Mouse (Mus musculus): Measurements from ENCODE around the gene Golt1b.

DNA sequence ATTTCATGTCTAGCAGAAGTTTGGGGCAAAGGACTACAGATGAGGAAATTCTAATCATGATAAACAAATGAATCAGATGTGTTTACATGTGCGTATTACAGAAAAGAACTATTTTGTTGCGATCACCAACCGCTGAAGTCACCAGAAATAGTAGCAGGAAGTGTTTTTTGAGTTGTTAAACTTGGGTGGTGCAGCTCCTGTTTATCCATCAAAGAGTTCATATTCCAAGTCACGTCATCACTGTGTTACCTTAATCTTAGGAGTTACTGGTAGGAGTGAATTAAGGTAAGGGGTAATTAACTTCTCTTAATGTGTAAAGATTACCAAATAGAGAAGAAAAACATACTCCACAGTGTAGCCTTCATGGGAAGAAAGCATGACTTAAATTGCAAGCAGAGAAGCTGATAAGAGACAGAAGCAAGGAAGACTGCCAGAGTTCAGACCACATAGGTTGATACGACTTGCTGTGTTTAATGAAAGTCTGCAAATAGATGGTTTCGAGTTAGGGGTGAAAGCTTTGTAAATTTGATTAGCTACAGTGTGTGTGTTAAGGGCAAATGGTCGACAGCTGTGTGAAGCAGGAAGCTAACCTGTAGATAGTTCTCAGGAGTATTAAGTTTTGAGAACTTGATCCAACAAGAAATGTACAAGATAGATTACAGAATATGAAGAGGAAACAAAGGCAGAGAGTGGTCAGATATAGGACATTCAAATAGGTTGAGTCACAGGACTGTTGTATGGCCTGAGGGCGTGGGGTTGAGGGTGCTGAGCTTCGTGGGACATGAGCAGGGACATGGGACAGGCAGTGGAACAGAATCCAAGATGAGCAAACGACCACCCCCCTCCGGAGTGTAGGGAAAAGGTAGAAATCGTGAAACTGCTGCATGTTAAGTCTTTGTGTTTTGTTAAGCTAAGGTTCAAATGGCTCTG, 40.6 kb upstream of the Golt1b start:
- TF ChIP-seq GATA1 (IDR thresholded peaks at IDR 0.05; ENCODE audit: borderline replicate concordance, low read length) (no peak), FLI1 (IDR thresholded peaks at IDR 0.05; ENCODE audit: low read length) (no peak)

All from megakaryocyte, embryonic 14.5 days (primary cell).